Mouse (Mus musculus) hindbrain, embryonic 16.5 days (tissue): ENCODE results near the gene Stbd1. TPM values are rescaled to one million over a fixed set of nuclear protein-coding genes. Genes with fewer than 3 reads are reported as not detected.

Experiments used
- ATAC-seq: fragments of 200-750 bp; cut with Nextera tagmentation; 2 replicates; pipeline ENCODE4 v1.8.0; 2017; ENCODE audit warnings: moderate TSS enrichment, moderate library complexity
- H3K27ac ChIP-seq: fragments of 300-500 bp; sonication (generic); 2 replicates; pipeline ENCODE4 v1.5.1; 2014; ENCODE audit warnings: low read depth, mild to moderate bottlenecking, control low read depth, low read length, moderate library complexity
- H3K27me3 ChIP-seq: fragments of 300-500 bp; sonication (generic); replicated peaks from 2 replicates; pipeline ENCODE4 v1.6.1; 2014; ENCODE audit warnings: low read length; ENCODE audit not compliant: control insufficient read depth, insufficient read depth
- H3K36me3 ChIP-seq: fragments of 300-500 bp; sonication (generic); 2 replicates; pipeline ENCODE4 v1.6.1; 2014; ENCODE audit warnings: mild to moderate bottlenecking, low read length, moderate library complexity, mixed read lengths; ENCODE audit not compliant: control insufficient read depth, insufficient read depth
- H3K4me1 ChIP-seq: fragments of 300-500 bp; sonication (generic); 2 replicates; pipeline ENCODE4 v1.6.1; 2014; ENCODE audit warnings: low read depth, low read length; ENCODE audit not compliant: control insufficient read depth, insufficient read depth
- H3K4me2 ChIP-seq: fragments of 300-500 bp; sonication (generic); 2 replicates; pipeline ENCODE4 v1.6.1; 2014; ENCODE audit warnings: mild to moderate bottlenecking, low read length, control low read depth, moderate library complexity
- H3K4me3 ChIP-seq: fragments of 300-500 bp; sonication (generic); 2 replicates; pipeline ENCODE4 v1.5.1; 2014; ENCODE audit warnings: mild to moderate bottlenecking, low read length, control low read depth, moderate library complexity
- H3K9ac ChIP-seq: fragments of 300-500 bp; sonication (generic); 2 replicates; pipeline ENCODE4 v1.6.1; 2014; ENCODE audit warnings: low read depth, mild to moderate bottlenecking, control low read depth, low read length, moderate library complexity
- H3K9me3 ChIP-seq: fragments of 300-500 bp; sonication (generic); 2 replicates; pipeline ENCODE4 v1.6.1; 2014; ENCODE audit warnings: mild to moderate bottlenecking, low read length, moderate library complexity; ENCODE audit not compliant: control insufficient read depth
- WGBS: fragments of 180-500 bp; shearing (Covaris S2); extraction: QIAGEN DNeasy Blood & Tissue Kit; methylation state at CpG from one replicate; pipeline ENCODE4 v1.1.7; 2014; 5-methylcytosine and 5-hydroxymethylcytosine counted together
- polyA plus RNA-seq: library from polyadenylated mRNA; unstranded; fragments of >200 nt; fragmentation: Nextera tagmentation; extraction: Ambion mirVana; gene quantifications from 2 replicates; pipeline ENCODE4 v1.2.1, GENCODE M21; 2015

Gene Stbd1
- polyA plus RNA-seq, 1 experiment from 2014 or later: 11.3 TPM

DNA sequence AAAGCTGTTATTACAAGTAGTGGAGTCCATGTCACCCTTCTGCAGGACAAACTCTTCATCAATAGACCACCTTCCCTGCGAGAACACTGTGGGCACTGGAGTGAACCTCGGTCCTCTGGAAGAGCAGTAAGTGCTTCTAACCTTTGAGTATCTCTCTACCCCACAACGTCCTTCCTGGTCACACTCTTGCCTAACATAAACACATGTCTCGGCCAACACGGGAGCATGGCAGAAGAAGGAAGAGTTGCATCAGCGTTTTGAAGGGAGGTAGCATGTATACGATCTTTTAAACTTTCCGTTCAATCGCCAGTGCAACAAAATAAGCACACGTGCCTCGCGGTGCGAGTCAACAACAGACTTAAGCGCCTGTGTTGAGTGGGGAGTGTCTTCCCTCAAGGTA lies 23.3 kb upstream of the Stbd1 start:
- no peak for ATAC-seq
- Histone ChIP-seq H3K4me3 (no peak overlapping the region), H3K36me3 (no peaks in the 10 kb centered on the region), H3K4me2 (no peak overlapping the region), H3K9me3 (no peaks in the 10 kb centered on the region), H3K27me3 (no peaks in the 10 kb centered on the region), H3K27ac (no peak overlapping the region), H3K4me1 (no peaks in the 10 kb centered on the region), H3K9ac (no peak overlapping the region)
- WGBS: 92% methylated on average over 14 of the region's 14 CpGs

DNA sequence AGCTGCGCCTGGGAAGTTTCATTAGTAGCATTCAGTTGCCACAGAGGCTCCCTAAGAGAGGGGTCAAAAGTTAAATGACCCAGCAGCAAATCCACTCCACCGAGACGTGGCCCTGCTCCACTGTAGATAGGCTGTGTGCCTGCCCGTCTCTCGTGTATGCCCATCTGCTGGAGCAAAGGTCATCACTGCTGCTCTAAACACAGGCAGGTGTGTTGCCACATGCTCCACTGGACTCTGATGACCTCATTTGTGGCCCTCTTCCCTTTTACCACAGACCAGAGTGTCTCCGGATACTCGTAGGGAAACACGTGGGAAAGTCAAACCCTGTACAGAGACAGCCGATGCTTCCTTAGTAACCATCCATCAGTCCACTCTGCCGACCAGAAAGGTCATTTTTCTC lies 16.9 kb upstream of the Stbd1 start:
- H3K9ac ChIP-seq: no peak overlapping the region
- H3K4me1 ChIP-seq: no peaks in the 10 kb centered on the region
- no peaks in the 10 kb centered on the region for H3K36me3 ChIP-seq
- H3K27me3 ChIP-seq: no peaks in the 10 kb centered on the region
- WGBS: 46% methylated on average over 10 of the region's 10 CpGs
- no peak for ATAC-seq
- H3K4me3 ChIP-seq: no peak overlapping the region
- no peak overlapping the region for H3K4me2 ChIP-seq
- no peaks in the 10 kb centered on the region for H3K9me3 ChIP-seq
- no peak overlapping the region for H3K27ac ChIP-seq

DNA sequence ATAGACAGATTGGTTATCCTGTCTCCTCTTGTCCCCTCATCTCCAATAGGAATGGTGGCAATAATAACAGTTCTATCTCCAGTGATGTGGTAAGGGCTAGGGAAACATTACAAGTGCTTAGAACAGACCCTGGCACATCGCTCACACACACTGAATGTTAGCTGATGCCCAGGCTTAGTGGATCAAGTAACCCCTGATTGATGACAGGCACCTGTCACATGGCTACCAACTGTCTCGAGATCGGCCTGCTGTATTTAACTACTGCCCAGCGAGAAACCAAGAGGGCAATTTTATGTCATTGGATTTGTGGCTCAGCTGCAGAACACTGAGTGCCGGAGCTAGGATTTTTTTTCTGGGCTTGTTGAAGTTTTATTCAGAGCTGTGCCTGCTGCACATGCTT lies 7.8 kb upstream of the Stbd1 start:
- WGBS: 76% methylated on average over 5 of the region's 5 CpGs
- no peaks in the 10 kb centered on the region for H3K27me3 ChIP-seq
- no peaks in the 10 kb centered on the region for H3K9me3 ChIP-seq
- no peak overlapping the region for H3K27ac ChIP-seq
- no peak overlapping the region for H3K4me2 ChIP-seq
- no peaks in the 10 kb centered on the region for H3K36me3 ChIP-seq
- H3K9ac ChIP-seq: no peak overlapping the region
- no peak for ATAC-seq
- no peak overlapping the region for H3K4me3 ChIP-seq
- H3K4me1 ChIP-seq: no peaks in the 10 kb centered on the region

DNA sequence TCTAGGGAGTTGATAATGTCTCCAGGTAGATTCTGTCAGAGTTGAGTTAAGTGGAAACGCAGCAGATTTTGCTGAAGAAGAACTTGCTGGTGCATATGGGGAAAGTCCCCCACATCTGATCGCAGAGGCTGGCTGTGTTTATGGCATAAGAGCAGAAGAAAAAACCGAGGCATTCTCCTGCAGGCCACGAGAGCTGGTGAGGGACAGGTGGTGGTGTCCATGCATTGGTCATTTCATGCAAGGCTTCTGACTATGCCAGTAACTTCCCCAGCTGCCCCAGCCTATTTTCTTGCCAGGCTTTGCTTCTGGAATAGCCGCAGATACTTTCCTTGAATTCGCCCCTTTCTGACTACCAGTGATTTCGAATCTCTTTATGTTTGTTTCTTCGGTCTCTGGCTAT lies 6.0 kb upstream of the Stbd1 start:
- Histone ChIP-seq H3K9me3 (no peaks in the 10 kb centered on the region), H3K27ac (no peak overlapping the region), H3K4me3 (no peak overlapping the region), H3K9ac (no peak overlapping the region), H3K27me3 (no peaks in the 10 kb centered on the region), H3K4me1 (no peaks in the 10 kb centered on the region), H3K4me2 (no peak overlapping the region), H3K36me3 (no peaks in the 10 kb centered on the region)
- no peak for ATAC-seq
- 90% methylated on average over 8 of the region's 8 CpGs for WGBS

DNA sequence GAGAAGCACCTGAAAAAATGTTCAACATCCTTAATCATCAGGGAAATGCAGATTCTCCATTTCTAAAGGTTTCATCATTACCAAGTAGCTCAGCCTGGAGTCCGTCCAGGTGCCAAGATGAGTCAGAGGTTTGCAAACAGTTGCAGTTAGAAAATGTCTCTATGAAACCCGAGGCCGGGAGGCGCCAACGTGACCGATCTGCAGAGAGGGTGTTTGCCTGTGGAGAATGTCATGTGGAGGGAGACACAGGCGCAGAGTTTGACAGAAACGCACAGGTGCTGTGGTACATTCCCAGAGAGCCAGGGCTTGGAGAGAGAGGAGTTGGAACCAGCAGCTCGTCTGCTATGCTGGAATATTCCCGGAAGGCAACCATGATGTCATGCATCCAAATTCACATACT lies 3.8 kb upstream of the Stbd1 start:
- Histone ChIP-seq H3K4me2 (no peak overlapping the region), H3K27me3 (no peaks in the 10 kb centered on the region), H3K36me3 (no peaks in the 10 kb centered on the region), H3K9me3 (no peaks in the 10 kb centered on the region), H3K9ac (no peak overlapping the region), H3K4me1 (peaks cover 6% of the 10 kb centered on the region; the same call in 1 of the 2 replicates), H3K27ac (no peak overlapping the region), H3K4me3 (no peak overlapping the region)
- WGBS: 86% methylated on average over 10 of the region's 10 CpGs
- no peak for ATAC-seq

DNA sequence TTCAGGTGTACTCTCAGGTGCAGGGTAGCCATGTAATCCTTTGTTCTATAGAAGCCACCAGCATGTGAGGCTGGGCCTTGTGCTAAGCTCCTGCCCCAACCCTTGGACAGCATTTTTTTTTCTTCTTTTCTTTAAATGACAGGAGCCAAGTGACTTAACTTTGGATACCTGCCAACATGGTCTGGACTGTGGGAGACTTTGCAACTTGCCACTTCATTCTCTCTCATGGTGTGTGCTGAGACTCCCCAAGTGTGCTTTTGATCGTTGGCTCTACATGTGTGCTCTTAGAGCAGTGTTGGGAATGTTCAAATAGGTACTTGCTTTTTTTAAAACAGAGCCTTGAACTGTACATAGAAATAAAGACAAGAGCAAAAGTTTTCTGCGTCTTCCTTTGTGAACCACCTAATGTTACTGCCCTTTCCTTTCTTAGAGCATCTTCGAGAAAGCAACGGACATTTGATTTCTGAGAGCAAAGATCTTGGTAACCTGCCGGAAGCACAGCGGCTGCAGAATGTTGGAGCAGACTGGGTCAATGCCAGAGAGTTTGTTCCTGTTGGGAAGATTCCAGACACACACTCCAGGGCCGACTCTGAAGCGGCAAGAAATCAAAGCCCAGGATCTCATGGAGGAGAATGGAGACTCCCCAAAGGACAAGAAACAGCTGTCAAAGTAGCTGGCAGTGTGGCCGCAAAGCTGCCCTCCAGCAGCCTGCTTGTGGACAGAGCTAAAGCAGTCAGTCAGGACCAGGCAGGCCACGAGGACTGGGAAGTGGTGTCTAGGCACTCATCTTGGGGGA lies 1.8 kb downstream of the Stbd1 start:
- peak; percentile 43 for ATAC-seq
- 54% methylated on average over 10 of the region's 10 CpGs for WGBS
- no peaks in the 10 kb centered on the region for H3K36me3 ChIP-seq
- no peak overlapping the region for H3K9ac ChIP-seq
- H3K27ac ChIP-seq: no peak overlapping the region
- no peaks in the 10 kb centered on the region for H3K27me3 ChIP-seq
- no peak overlapping the region for H3K4me3 ChIP-seq
- peaks cover 6% of the 10 kb centered on the region; the same call in 1 of the 2 replicates for H3K4me1 ChIP-seq
- no peak overlapping the region for H3K4me2 ChIP-seq
- no peaks in the 10 kb centered on the region for H3K9me3 ChIP-seq

DNA sequence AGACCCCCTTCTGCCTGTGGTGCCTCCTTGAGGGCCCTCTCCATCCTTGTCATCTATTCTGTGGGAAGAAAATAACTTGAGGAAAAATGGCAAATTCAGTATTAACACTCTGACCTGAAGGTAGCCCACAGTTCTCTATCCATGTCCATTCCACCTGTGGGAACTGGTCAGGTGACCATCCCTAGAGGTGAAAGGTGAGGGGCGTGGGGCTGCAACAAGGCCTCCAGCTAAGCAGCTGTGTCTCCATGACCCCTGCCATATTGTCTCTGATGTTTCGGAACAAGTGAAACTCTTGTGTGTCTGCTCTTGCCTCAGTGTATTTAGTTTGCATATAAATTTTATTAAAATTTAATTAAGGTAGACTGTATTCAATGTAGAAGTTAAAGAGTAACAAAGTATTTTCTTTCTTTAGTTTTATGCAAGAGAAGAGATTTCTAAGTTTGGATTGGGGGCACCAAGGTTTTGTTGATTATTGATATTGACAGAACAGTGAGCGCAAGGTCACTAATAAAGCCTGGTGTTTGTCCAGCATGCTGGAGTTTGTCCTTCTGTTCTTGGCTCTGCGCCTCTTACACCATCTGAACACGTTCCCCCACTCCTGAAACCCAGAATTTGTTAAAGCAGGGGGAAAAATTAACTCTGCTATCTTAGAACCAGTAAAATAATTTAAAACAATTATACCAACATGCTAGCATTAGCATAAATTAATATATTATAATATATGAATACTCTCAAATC lies 4.8 kb downstream of the Stbd1 start:
- no peak for ATAC-seq
- H3K27ac ChIP-seq: no peak overlapping the region
- no peaks in the 10 kb centered on the region for H3K9me3 ChIP-seq
- H3K36me3 ChIP-seq: no peaks in the 10 kb centered on the region
- H3K27me3 ChIP-seq: no peaks in the 10 kb centered on the region
- peaks cover 6% of the 10 kb centered on the region; the same call in 1 of the 2 replicates for H3K4me1 ChIP-seq
- no peak overlapping the region for H3K4me2 ChIP-seq
- no peak overlapping the region for H3K4me3 ChIP-seq
- no peak overlapping the region for H3K9ac ChIP-seq
- WGBS: 86% methylated on average over 5 of the region's 5 CpGs

DNA sequence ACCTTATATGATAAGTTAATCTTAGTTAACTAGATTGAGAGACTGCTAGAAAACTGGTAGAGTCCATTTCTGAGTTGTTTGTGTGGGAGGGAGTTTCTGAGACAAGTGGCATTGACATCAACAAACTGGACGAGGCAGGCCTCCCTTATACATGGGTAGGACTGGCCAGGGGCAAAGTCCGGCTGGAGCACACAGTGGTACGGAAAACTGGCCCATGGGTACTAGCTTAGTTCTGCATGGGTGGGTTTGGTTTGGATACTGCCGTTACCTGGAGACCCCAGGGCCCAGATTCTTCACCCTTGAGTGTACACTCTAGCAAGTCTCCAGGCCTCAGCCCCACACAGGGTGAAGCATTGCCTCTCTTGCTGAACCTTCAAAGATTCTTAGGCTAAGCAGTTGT lies 9.9 kb downstream of the Stbd1 start:
- no peak overlapping the region for H3K4me3 ChIP-seq
- H3K4me2 ChIP-seq: no peak overlapping the region
- H3K9ac ChIP-seq: no peak overlapping the region
- H3K27ac ChIP-seq: no peak overlapping the region
- WGBS: 78% methylated on average over 4 of the region's 4 CpGs
- no peaks in the 10 kb centered on the region for H3K27me3 ChIP-seq
- no peaks in the 10 kb centered on the region for H3K4me1 ChIP-seq
- no peaks in the 10 kb centered on the region for H3K9me3 ChIP-seq
- ATAC-seq: no peak
- no peaks in the 10 kb centered on the region for H3K36me3 ChIP-seq

DNA sequence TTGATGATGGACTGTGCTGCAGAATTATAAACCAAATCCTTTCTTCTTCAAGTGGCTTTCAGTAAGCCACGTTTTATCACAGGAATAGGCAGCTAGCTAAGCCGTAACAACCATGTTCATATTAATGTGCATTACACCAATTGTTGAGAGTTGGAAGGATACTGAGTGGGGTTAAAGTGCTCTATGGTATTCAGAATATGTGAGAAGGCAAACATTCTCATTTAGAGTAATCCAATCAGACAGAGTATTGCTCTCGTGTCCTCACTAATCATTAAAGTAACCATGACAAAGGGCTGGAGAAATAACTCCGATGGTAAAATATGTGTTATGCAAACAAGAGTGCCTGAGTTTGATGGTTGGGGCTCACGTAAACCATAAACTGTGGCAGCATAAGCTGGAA lies 19.0 kb downstream of the Stbd1 start:
- Histone ChIP-seq H3K9ac (no peak overlapping the region), H3K27me3 (no peaks in the 10 kb centered on the region), H3K4me3 (no peak overlapping the region), H3K4me2 (no peak overlapping the region), H3K27ac (no peak overlapping the region), H3K36me3 (no peaks in the 10 kb centered on the region), H3K9me3 (no peaks in the 10 kb centered on the region), H3K4me1 (no peaks in the 10 kb centered on the region)
- 87% methylated on average over 5 of the region's 5 CpGs for WGBS
- no peak for ATAC-seq
